Mouse (Mus musculus) frontal cortex, postnatal 14 days (tissue): ENCODE measurements around the gene Arfgap3.
"Not testable (repeated sequence)": the region's sequence is repeated elsewhere in the genome, so short reads cannot be mapped to it uniquely, and the experiment has no call there.

Experiments
- DNase-seq, 2 experiments: peaks; one replicate each; pipeline ENCODE4 v3.0.0; 2022; ENCODE audit warnings: low spot score in 2 of 2

Gene Arfgap3

DNA sequence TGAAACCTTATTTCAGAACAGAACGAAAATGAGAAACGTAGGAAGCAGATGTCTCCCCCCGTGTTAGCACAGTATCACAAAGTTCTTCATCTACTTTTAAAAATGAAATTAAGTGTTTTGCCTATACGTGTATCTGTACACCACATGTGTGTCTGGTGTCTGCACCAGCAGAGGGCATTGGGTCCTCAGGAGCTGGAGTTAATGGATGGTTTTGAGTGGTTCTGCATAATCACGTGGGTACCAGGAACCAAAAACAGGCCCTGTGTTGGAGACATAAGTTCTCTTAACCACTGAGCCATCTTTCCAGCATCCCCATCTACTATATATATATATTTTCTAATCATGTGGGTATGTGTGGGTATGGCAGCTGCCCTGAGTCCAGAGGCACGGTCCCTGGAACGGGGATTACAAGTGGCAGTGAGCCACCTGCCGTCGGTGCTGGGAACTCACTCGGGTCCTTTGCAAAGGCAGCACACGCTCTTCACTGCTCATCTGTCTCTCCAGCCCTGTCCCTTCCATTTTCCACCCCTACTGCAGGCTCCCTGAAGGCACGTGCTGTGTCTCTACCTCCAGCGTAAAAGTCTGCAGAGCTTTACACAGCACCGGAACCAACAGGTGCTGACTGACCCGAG, 4.0 kb downstream of the Arfgap3 start:
- DNase-seq, result no peak

DNA sequence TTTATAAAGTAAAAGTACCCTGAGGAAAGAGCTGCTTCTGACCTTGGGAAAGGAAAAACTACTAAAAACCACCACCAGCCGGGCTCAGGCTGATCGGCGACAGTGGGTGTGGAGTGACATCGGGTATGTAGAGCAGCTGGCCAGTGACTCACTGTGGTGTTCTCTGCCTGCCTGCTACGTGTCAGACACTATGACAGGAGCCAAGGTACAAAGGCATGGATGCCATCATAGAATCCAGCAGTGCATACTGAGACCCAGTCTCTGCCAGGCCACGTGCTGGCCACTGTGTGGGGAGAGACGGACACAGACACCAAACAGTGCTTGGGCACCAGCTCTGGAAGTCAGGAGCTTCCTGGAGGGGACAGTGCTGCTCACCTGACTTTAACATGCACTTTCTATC, 5.1 kb downstream of the Arfgap3 start:
- no peak for DNase-seq

DNA sequence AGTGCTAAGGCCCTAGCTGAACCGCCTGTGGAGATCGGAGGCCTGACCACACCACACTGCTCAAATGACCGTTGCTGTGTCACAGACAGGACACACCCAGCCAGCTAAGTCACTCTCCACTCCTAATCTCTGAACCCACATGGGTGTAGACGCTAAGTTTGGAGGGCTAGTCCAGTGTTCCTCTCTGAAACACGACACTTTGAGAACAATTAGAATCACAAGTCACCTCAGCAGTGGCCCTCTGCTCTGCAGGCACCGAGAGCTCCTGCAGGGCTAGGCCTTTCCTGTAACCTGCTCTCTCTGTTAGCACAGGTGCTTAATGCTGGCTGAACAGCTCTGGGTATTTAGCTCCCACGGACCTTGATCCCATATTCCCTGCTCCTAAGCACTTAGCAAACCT, 5.9 kb downstream of the Arfgap3 start:
- no peak for DNase-seq

DNA sequence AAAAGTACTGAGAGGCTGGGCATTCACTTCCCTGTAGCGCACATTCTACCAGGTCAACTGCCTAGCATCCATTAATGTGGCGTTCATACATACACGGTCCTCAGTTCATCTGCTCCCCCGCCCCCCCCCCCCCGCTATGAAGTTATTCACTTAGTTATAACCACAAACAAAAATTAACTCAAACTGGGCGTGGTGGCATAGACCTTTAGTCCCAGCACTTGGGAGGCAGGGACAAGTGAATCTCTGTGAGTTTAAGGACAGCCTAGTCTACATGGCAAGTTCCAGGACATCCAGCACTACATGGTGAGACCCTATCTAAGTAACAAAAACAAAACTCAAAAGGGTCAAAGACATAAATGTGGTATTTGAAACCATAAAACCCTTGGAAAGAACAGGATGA, 11.1 kb downstream of the Arfgap3 start:
- no peak for DNase-seq

DNA sequence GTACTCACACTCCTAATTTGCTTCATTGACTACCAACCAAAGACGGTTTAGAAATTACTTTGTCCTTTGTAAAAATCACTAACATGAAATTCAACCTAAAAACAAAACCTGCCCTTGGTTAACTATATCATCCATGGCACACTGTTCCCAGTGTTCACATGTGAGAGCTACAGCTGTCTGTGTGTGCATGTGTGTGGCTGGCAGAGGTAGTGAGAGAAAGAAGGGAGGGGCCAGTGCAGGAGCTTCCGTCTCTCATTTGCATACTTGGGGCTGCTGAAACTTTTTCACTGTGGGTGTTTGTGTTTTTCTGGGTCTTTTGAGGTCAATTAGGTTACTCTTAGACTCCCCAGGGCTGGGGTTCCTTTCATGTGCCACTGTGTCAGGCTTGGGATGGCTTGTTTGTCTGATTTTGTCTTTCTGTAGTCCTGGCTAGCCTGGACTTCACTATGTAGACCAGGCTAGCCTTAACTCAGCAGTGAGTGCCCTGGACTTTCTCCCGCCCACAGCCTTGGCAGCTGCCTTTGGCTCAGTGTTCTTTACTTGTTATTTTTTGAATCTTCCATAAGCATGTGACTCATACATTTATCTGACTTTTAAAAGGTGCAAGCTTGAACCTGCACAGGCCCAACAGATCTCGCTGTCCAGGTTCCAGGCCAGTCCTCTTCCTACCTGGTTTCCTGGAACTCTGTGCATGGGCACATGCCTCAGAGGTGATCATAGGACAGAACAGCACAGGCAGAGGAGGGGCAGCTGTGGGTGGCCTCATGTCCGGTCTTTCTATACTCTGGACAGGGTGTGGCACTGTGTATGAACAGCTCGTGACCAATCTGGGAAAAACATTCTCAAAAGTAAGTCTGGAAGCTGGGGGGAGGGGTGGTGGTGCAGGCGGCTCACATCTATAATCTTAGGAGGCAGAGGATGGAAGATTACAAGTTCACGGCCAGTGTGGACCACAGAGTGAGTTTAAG, 11.9 kb downstream of the Arfgap3 start:
- no peak for DNase-seq

DNA sequence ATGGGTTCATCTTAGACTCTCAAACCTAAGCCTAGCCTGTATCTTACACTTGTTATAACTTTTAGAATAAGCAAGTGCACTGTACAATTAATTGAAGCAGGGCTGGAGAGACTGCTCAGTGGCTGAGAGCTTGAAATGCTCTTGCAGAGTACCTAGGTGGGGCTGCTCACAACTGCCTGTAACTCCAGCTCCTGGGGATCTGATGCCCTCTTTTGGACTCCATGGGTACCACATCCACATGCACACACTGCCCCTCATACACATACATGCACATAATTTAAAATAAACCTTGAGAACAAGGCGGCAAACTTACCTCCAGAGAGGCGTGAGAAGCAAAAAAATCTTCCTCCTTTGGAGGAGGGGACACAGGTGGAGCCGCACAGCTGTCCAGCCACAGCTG, 17.7 kb downstream of the Arfgap3 start:
- DNase-seq, result no peak

DNA sequence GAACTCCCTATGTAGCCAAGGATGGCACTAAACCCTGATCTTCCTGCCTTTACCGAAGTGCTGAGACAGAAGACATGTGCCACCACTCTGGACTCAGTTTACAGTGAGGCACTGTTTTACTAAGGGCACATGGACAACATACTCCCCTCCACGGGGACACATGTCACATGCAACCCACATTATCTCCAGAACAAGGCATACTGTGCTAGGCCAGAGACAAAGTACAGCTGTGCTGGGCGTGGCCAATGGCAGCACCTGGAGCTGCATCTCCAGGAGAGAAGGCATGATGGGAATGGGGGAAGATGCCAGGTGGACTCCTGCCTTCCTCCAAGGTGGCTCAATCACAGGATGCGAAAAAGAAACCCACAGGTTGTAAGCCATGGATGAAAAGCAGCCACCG, 21.1 kb downstream of the Arfgap3 start:
- no peak for DNase-seq

DNA sequence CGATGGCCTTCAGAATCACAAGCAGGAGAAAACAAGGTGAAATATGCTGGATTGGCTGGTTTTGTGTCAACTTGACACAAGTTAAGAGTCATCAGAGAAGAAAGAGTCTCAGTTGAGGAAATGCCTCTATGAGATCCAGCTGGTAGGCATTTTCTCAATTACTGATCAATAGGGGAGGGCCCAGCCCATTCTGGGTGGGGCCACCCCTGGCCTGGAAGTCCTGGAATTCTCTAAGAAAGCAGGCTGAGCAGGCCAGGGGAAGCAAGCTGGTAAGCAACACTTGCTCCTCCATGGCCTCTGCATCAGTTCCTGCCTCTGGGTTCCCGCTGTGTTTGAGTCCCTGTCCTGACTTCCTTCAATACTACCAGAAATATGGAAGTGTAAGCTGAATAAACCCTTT, 27.0 kb downstream of the Arfgap3 start:
- DNase-seq, result no peak

DNA sequence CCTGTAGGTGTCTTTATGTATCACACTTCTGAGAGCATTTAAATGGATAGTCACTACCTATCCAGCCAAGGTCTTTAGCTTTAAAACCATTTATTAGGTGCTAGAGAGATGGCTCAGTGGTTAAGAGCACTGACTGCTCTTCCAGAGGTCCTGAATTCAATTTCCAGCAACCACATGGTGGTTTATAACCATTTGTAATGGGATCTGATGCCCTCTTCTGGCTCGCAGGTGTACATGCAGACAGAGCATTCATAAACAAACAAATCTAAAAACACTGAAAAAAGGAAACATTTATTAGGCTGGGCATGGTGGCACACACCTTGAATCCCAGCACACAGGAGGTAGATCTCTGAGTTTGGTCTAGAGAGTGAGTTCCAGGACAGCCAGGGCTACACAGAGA, 35.1 kb downstream of the Arfgap3 start:
- DNase-seq, result no peak

DNA sequence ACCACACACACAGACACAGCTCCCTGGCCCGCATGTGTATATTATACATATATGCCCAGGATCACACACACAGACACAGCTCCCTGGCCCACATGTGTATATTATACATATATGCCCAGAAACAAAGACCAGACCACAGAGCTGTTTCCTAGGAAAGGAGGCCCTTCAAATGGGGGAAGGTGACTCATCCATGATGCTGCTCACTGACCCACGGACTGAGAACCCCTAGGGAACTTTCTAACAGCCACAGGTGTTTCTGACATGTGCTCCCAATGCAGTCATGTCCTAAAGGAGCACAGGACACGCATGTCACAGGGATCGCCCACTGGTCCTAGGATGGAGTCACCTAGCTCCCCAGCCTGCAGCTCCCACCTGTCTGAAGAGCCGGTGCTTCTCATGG, 40.2 kb downstream of the Arfgap3 start:
- no peak for DNase-seq

DNA sequence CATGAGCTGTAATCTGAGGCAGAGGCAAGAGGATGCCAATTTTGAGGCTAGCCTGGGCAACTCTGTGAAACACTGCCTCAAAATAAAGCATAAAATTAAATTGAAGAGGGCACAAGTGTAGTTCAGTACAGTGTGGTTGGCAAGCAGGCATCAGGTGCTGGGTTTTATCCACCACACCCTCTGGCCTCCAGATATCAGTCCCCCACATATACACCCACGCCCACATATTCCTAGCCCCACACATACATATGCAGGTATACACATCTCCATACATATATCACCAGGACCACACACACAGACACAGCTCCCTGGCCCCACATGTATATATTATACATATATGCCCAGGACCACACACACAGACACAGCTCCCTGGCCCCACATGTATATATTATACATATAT, 41.3 kb downstream of the Arfgap3 start:
- not testable (repeated sequence) for DNase-seq

DNA sequence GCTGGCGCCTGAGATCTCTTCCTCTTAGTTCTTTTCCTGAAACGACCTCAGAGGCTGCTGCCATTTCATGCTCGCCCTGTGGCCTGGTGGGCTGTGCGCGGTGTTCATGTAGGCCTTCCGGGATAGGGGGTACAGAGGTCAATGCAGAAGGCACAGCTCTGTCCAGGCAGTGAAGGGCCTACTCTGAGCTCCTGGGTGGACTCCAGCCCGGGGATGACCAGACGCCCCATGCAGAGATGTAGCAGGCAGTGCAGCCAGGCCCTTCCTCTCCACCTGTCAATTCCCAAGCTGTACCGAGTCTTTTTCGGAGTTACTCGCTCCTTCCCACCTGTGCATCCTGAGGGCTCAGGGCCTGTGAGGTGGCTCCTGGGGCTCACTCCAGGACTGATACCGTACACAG, 43.9 kb downstream of the Arfgap3 start:
- no peak for DNase-seq

DNA sequence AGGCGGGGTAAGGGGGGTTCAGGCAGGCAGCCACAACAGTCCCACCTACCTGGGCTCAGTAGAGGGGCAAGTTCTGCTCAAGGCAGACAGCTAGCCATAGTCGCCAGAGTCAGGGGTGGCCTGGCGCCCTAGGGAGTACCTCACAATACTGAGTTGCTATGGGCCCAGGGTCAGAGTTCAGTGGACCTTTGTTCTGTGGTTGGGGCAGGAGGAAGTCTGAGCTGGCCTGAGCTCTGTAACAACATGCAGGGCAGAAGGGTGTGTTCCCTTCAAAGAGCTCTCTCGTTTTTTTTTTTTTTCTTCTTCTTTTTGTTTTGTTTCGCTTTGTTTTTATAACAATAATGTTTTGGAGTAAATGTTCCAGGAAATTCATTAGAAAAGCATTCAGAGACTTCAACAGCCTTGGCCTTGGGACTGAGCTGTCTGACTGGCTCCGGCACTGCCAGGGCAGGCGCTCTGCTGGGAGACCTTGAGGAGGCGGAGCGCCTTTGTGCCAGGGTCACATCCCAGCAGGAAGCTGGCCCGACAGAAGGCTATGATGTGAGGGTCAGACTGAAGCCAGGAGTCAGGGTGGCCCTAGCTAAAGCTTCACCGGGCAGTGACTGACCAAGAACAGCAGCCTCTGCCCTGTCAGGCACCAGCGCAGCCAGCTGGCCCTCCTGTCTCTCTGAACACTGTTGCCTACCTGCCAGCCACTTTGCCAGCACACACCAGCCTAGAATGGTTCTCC, 44.7 kb downstream of the Arfgap3 start:
- no peak for DNase-seq

DNA sequence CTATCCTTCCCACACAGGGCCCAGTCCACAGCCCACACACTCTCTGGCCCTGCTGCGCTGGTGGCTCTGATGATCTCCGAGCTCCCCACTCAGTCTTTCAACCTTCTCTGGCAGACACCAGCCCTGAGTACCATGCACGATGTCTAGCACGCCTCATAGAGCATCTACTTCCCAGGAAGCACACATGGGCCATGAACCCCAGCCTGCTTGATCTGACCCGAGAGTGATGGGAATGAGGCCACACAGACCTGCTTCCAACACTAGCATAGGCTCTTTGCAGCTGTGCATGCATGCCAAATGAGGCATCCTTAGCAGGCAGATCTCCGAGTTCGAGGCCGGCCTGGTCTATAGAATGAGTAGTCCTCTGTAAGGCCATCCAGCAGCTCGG, 45.2 kb downstream of the Arfgap3 start:
- DNase-seq, result no peak

DNA sequence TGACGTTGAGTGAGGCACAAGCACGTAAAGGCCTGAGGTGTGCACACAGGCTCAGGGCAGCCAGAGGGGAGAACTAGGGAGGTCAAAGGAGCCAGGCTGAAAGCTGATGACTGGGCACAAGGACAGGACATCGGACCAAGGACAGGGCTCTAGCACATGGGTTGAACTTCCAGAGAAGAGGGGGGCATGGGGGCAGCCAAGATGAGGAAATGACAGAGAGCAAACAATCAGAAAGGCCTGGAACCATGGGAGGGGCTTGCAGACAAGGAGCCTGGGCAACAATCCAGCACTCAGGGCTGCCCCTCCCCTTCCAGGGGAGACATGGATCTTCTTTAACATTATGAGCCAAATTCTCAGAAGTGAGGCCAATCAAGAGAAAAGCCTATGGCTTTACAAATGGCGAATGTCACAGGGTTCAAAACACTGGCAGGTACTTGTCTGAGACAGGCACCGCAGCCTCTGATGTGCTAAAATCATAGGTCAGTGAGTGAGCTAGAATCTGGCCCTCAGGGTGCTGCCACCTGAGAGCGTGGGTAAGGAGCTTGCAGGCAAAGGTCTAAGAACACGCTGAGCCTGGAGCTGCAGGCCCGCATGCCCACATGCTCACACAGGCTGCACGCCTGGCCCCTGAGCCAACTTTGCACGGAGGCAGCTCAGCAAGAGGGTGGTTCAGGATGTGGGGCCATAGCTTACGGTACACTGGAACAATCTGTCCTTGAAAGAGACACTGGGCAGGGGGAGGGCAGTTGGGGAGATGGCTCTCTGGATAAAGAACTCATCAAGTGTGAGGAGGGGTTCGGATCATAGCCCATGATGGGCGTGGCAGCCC, 46.2 kb downstream of the Arfgap3 start:
- DNase-seq, result no peak

DNA sequence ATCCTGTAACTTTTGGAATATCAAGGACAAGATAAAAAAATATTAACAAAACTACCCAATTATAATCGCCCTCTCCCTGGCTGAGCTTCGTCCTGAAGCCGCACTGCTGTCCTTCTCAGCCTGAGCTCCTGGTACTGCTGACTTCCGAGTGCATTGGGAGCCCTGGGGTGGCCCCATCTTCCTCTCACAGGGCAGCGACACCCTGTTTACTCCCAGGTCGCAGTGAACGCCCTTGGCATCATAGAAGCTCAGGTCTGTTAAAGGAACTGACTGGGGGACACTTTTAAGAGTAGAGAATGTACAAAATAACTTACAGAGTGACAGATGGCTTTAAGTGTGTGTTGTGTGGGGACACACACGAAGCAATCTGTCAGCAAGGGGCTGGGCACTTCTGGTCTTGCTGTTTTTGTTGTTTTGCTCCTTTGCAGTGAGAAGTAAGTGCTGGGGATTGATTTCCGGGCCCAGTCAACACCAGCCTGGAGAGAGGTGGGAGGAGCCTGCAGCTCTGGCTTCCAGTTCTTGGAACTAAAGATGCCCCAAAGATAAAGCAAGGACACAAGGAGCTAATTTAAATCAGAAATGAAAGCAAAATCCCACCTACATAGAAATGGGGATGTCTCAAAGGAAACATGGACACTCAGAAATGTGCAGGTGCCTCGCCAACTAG, 50.0 kb downstream of the Arfgap3 start:
- DNase-seq, result no peak

DNA sequence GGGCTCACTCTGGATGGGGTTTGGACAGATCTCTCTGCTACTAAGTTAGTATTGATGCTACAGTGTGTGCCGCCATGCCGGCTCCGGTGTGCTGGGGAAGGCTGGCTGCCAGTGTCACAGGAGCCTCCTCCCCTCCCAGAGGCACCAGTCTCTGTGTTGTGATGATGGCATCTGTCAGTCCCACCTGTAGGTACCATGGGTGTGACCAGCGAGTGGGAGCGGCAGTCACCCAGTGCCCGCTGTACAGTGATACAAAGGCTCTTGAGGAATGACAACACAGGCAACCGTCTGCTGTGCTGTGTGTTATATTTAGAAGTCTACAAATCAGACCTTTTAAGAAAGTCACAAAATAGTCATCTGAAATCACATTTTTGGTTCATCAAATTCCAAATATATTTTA, 50.6 kb downstream of the Arfgap3 start:
- DNase-seq, result no peak

DNA sequence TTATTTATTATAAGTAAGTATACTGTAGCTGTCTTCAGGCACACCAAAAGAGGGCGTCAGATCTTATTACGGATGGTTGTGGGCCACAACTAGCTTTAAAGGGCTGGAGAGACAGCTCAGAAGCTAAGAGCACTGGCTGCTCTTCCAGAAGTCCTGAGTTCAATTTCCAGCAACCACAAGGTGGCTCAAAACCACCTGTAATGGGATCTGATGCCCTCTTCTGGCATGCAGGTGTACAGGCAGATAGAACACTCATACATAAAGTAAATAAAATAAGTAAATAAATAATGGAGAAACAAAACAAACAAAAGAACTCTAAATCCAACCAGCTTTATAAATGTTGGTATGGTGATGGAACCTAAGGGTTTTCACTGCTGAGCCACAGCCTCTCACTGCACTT, 51.2 kb downstream of the Arfgap3 start:
- no peak for DNase-seq

DNA sequence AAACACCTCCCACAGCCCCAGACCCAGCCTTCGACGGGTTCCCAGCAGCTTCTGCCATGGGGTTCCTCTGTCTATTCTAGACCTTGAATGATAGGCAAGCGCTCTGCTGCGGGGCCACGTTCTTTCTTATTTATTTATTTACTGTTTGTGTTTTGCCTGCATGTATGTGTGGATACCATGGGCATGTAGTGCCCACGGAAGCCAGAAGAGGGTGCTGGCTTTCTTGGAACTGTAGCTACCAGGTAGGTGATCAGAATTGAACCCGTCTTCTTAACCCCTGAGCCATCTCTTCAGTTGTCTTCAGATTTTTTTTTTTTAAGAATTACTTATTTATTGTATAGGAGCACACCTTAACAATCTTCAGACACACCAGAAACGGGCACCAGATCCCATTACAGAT, 51.7 kb downstream of the Arfgap3 start:
- no peak for DNase-seq

DNA sequence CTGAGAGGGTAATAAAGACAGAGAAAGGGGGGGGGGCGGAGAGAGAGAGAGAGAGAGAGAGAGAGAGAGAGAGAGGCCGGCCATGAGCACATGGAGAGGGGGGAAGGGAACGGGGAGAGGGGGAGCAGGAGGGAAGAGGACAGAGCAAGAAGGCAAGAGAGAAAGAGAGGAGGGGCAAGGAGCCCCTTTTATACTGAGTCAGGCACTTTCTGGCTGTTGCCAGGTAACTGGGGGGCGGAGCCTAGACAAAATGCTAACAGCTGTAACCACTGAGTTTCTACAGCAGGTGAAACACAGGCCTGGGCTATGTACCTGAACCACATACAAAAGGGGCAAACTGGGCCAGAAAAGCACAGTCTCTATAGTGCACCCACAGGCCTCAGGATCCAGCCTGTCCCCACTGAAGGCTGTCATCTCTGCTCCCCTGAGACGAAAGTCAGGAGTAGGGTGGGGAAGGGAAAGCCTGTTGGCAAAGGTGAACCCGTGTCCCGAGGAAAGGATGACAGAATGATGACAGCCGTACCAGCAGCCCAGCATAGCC, 53.2 kb downstream of the Arfgap3 start:
- no peak for DNase-seq

DNA sequence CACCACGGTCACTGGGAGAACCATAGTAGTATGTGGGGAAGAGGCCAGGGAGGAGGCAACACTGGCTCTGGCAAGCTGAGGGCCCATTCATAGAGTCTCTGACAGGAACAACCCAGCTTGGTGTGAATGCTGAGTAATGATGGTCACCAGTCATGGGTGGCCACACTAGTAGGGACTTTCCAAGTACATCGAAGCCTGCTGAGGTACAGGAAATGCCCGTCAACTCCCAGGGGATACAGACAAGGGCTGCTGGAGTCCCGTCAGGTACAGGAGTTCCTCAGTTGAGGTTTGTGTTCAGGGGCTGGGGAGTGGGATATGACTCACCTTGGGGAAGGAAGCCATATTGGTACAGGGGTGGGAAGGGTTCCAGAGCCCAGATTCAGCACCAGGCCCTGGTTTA, 54.0 kb downstream of the Arfgap3 start:
- DNase-seq, result no peak
